Mouse (Mus musculus) limb, embryonic 14.5 days (tissue): ENCODE measurements around the gene Camta1. TPM values are rescaled to one million over a fixed set of nuclear protein-coding genes. Genes with fewer than 3 reads are reported as not detected.

Experiments
- ATAC-seq: fragments of 200-750 bp; cut with Nextera tagmentation; 2 replicates; pipeline ENCODE4 v1.8.0; 2017; ENCODE audit warnings: low read depth, moderate number of reproducible peaks, moderate TSS enrichment; ENCODE audit not compliant: low FRiP score
- DNase-seq: peaks from one replicate; pipeline ENCODE4 v3.0.0-alpha.2; 2015; ENCODE audit warnings: low spot score
- H3K27ac ChIP-seq: fragments of 300-500 bp; sonication (generic); replicated peaks from 2 replicates; pipeline ENCODE4 v1.5.1; 2014; ENCODE audit warnings: low read depth, mild to moderate bottlenecking, low read length, moderate library complexity, mixed read lengths
- H3K27me3 ChIP-seq: fragments of 300-500 bp; sonication (generic); 2 replicates; pipeline ENCODE4 v1.6.1; 2014; ENCODE audit warnings: low read length, mixed read lengths; ENCODE audit not compliant: control insufficient read depth, insufficient read depth
- H3K36me3 ChIP-seq: fragments of 300-500 bp; sonication (generic); 2 replicates; pipeline ENCODE4 v1.6.1; 2014; ENCODE audit warnings: mild to moderate bottlenecking, low read length, moderate library complexity, mixed read lengths; ENCODE audit not compliant: control insufficient read depth, insufficient read depth
- H3K4me1 ChIP-seq: fragments of 300-500 bp; sonication (generic); 2 replicates; pipeline ENCODE4 v1.6.1; 2014; ENCODE audit warnings: antibody characterized with exemption, low read length, mixed read lengths; ENCODE audit not compliant: control insufficient read depth, insufficient read depth
- H3K4me2 ChIP-seq: fragments of 300-500 bp; sonication (generic); replicated peaks from 2 replicates; pipeline ENCODE4 v1.6.1; 2014; ENCODE audit warnings: low read depth, mild to moderate bottlenecking, low read length, moderate library complexity; ENCODE audit not compliant: severe bottlenecking
- H3K4me3 ChIP-seq: fragments of 300-500 bp; sonication (generic); replicated peaks from 2 replicates; pipeline ENCODE4 v1.5.1; 2014; ENCODE audit warnings: low read length
- H3K9ac ChIP-seq: fragments of 300-500 bp; sonication (generic); 2 replicates; pipeline ENCODE4 v1.6.1; 2014; ENCODE audit warnings: mild to moderate bottlenecking, low read depth, low read length, moderate library complexity; ENCODE audit not compliant: severe bottlenecking
- H3K9me3 ChIP-seq: fragments of 300-500 bp; sonication (generic); 2 replicates; pipeline ENCODE4 v1.6.1; 2016; ENCODE audit warnings: low read length; ENCODE audit not compliant: control insufficient read depth
- POLR2A ChIP-seq: fragments of 200-500 bp; IDR thresholded peaks from 2 replicates; pipeline ENCODE4 v1.8.0; 2012; ENCODE audit warnings: inconsistent platforms, mild to moderate bottlenecking, moderate library complexity, borderline replicate concordance; ENCODE audit not compliant: insufficient read depth, insufficient read length; ENCODE audit errors: extremely low read depth
- WGBS: fragments of 180-500 bp; shearing (Covaris S2); extraction: QIAGEN DNeasy Blood & Tissue Kit; methylation state at CpG from one replicate; pipeline ENCODE4 v1.1.7; 2014; 5-methylcytosine and 5-hydroxymethylcytosine counted together
- polyA plus RNA-seq, 2 experiments: library from polyadenylated mRNA; depleted of rRNA in 1 of 2; stranded (reverse) in 1 of 2; unstranded in 1 of 2; fragments of >200 nt; fragmentation: Nextera tagmentation in 1 of 2; extraction: Ambion mirVana in 1 of 2; gene quantifications; 2 replicates each; pipeline versions ENCODE4 v1.2.1 to v1.2.3; 2012 to 2014

Gene Camta1
- polyA plus RNA-seq, 2 experiments: 28.6 to 78.8 TPM

DNA sequence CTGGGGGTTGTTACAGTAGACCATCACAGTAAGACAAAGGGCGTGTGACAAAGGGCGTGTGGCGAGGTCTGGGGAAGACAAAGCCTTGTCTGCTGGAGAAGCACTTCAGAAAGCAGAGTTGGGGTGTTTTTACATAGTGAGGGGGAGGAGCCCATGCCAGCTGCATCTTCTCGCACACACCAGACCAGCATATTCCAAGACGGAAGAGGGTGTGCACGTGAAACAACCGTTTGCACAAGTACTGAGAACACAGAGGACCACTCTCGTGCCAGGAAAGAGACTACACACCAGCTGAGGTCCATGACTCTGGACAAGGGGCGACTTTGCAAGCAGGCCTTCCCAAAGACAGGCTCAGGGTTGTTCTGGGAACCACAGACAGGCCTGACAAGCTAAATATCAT, 306.2 kb downstream of the Camta1 start:
- ATAC-seq (no peak), DNase-seq (no peak)
- H3K4me1 ChIP-seq: peaks cover 15% of the 10 kb centered on the region
- no peaks in the 10 kb centered on the region for H3K9me3 ChIP-seq
- no peak overlapping the region for H3K9ac ChIP-seq
- H3K4me3 ChIP-seq: no peak overlapping the region
- no peak overlapping the region for H3K27ac ChIP-seq
- no peak overlapping the region for H3K4me2 ChIP-seq
- no peaks in the 10 kb centered on the region for H3K27me3 ChIP-seq
- WGBS: 84% methylated on average over 9 of the region's 9 CpGs
- no peak for TF ChIP-seq POLR2A
- no peaks in the 10 kb centered on the region for H3K36me3 ChIP-seq

DNA sequence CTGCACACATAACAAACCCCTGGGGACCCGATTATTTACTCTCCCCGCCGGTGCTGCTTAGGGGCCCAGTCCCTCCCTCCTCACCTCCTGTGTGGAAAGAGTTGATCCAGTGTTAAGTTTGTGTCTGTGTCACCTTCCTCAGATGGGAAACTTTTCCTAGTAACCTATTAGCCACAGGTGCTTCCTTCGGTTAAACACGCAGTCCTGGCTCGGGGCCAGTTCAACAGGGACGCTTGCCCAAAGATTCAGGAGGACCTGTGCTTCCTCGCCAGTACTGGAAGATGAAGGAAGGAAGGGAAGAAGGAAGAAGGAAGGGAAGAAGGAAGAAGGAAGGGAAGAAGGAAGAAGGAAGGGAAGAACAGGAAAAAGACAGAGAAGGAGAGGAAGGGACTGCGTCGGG, 312.2 kb downstream of the Camta1 start:
- DNase-seq: no peak
- H3K9me3 ChIP-seq: no peaks in the 10 kb centered on the region

DNA sequence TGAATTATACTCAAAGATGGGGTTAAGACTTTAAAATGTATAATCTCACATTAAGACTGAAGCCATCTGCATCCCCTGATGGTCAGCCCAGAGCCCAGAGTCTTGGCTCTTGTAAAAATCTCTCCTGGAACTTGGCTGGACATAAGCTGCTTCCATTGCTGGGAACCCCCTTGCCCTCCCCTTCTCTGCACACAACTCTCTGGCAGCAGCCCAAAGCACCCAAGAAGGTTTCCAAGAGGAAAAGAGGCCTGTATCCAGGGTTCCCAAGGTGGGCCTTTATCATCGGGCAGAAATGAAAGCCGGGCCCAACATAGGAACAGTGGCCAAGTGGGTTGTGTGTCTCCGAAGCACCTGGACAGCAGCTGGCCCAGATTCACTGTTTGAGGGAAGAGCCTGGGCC, 316.2 kb downstream of the Camta1 start:
- no peak overlapping the region for H3K9ac ChIP-seq
- H3K36me3 ChIP-seq: no peaks in the 10 kb centered on the region
- H3K27ac ChIP-seq: no peak overlapping the region
- 81% methylated on average over 3 of the region's 3 CpGs for WGBS
- H3K4me1 ChIP-seq: peaks cover 6% of the 10 kb centered on the region; the same call in 1 of the 2 replicates
- no peaks in the 10 kb centered on the region for H3K9me3 ChIP-seq
- no peak overlapping the region for H3K4me3 ChIP-seq
- ATAC-seq (no peak), DNase-seq (no peak)
- H3K4me2 ChIP-seq: no peak overlapping the region
- no peak for TF ChIP-seq POLR2A
- H3K27me3 ChIP-seq: no peaks in the 10 kb centered on the region

More for the DNA sequence above, 312.2 kb downstream of the Camta1 start:
- no peak overlapping the region for H3K27ac ChIP-seq
- H3K4me3 ChIP-seq: no peak overlapping the region
- H3K27me3 ChIP-seq: no peaks in the 10 kb centered on the region
- WGBS: 36% methylated on average over 10 of the region's 10 CpGs
- TF ChIP-seq POLR2A: no peak
- H3K9ac ChIP-seq: no peak overlapping the region
- H3K4me2 ChIP-seq: no peak overlapping the region
- peaks cover 21% of the 10 kb centered on the region for H3K4me1 ChIP-seq
- no peak for ATAC-seq
- H3K36me3 ChIP-seq: no peaks in the 10 kb centered on the region

DNA sequence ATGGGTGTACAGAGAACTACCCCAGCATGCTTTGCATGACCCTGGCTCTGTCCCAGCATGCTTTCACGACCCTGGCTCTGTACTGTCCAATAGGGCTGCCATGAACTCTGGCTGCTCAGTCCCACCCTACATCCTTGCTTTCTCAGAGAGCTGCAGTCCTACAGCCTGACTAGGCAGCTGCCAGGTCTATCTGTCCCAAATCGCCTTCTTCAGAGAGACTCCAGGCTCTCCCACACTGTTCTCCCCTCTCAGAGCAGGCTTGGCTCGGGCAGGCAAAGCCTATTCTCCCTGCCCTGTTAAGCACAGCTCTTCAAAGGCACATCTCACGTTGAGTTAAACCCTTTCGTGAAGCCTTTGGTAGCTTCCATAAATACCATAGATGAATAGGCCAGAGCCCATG, 317.5 kb downstream of the Camta1 start:
- ATAC-seq: no peak
- WGBS: 54% methylated on average over 5 of the region's 5 CpGs
- no peak for TF ChIP-seq POLR2A

DNA sequence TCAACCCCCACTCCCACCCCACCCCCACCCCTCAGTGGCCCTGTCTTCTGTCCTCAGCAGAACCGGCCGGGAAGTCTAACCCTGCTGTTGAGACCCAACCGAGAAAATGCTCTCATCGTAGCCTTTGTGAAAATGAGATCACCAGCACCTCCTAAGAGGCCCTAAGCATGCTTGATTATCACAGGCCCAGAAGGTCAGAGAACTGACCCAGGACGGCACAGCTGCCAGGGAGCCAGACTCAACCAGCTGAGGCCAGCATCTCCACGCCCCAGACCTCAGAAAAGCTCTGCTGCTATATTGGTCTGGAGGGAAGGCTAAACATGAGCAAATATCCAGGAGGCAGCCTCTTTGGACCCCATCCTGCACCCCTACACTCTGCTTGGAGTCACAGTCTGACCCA, 321.1 kb downstream of the Camta1 start:
- Histone ChIP-seq H3K4me3 (no peak overlapping the region), H3K27me3 (no peaks in the 10 kb centered on the region), H3K4me1 (no peaks in the 10 kb centered on the region; the same call in 1 of the 2 replicates), H3K9ac (no peak overlapping the region), H3K4me2 (no peak overlapping the region), H3K27ac (no peak overlapping the region), H3K36me3 (no peaks in the 10 kb centered on the region), H3K9me3 (no peaks in the 10 kb centered on the region)
- ATAC-seq (no peak), DNase-seq (no peak)
- TF ChIP-seq POLR2A: no peak
- WGBS: 57% methylated on average over 6 of the region's 6 CpGs

More for the DNA sequence above, 317.5 kb downstream of the Camta1 start:
- no peak for DNase-seq
- no peak overlapping the region for H3K27ac ChIP-seq
- H3K36me3 ChIP-seq: no peaks in the 10 kb centered on the region
- H3K9me3 ChIP-seq: no peaks in the 10 kb centered on the region
- H3K4me2 ChIP-seq: no peak overlapping the region
- H3K4me3 ChIP-seq: no peak overlapping the region
- H3K9ac ChIP-seq: no peak overlapping the region
- no peaks in the 10 kb centered on the region for H3K27me3 ChIP-seq
- 0 out of 2 replicates have a peak, but pooled peaks cover 1% of the 10 kb centered on the region for H3K4me1 ChIP-seq

DNA sequence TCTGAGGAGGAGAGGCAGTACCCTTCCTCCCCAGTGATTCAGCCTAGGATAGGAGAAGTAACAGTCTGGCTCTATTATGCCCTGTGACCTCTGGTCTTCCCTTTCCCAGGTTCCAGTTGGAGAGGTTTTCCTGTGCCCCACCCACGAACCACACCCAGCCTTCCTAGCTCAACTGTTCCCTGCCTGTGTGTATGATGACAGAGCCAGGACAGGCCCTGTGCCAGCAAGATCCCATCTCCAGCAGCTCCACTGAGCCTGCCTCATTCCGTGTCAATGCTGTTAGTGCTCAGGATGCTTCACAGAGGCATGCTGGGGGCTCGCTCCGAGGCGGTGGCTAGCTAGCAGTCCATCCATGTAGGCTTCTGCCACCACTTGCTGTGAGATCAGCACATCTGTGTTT, 321.8 kb downstream of the Camta1 start:
- no peak overlapping the region for H3K9ac ChIP-seq
- no peak overlapping the region for H3K4me2 ChIP-seq
- no peak overlapping the region for H3K4me3 ChIP-seq
- no peak for DNase-seq
- WGBS: 76% methylated on average over 5 of the region's 5 CpGs
- H3K36me3 ChIP-seq: no peaks in the 10 kb centered on the region
- no peak for ATAC-seq
- H3K27me3 ChIP-seq: no peaks in the 10 kb centered on the region
- H3K9me3 ChIP-seq: no peaks in the 10 kb centered on the region
- H3K27ac ChIP-seq: no peak overlapping the region
- no peaks in the 10 kb centered on the region; the same call in 1 of the 2 replicates for H3K4me1 ChIP-seq
- TF ChIP-seq POLR2A: no peak
